Mouse (Mus musculus) forebrain, embryonic 11.5 days (tissue): ENCODE data around the gene Fam234b. TPM values are rescaled to one million over a fixed set of nuclear protein-coding genes. Genes with fewer than 3 reads are reported as not detected.

Experiments used
- ATAC-seq: fragments of 200-750 bp; cut with Nextera tagmentation; replicated peaks from 2 replicates; pipeline ENCODE4 v1.8.0; 2017; ENCODE audit warnings: moderate TSS enrichment; ENCODE audit not compliant: low FRiP score
- DNase-seq: peaks from one replicate; pipeline ENCODE4 v3.0.0-alpha.2; 2017; ENCODE audit warnings: low spot score
- H3K27ac ChIP-seq: fragments of 300-500 bp; sonication (generic); 2 replicates; pipeline ENCODE4 v1.5.1; 2014; ENCODE audit warnings: low read depth, low read length
- H3K27me3 ChIP-seq: fragments of 300-500 bp; sonication (generic); 2 replicates; pipeline ENCODE4 v1.6.1; 2014; ENCODE audit warnings: mild to moderate bottlenecking, low read length, mixed read lengths; ENCODE audit not compliant: control insufficient read depth, insufficient read depth
- H3K36me3 ChIP-seq: fragments of 300-500 bp; sonication (generic); 2 replicates; pipeline ENCODE4 v1.6.1; 2014; ENCODE audit warnings: mild to moderate bottlenecking, low read length, moderate library complexity, mixed read lengths; ENCODE audit not compliant: control insufficient read depth, insufficient read depth
- H3K4me1 ChIP-seq: fragments of 300-500 bp; sonication (generic); replicated peaks from 2 replicates; pipeline ENCODE4 v1.6.1; 2014; ENCODE audit warnings: low read length, mixed read lengths; ENCODE audit not compliant: control insufficient read depth, insufficient read depth
- H3K4me2 ChIP-seq: fragments of 300-500 bp; sonication (generic); 2 replicates; pipeline ENCODE4 v1.6.1; 2014; ENCODE audit warnings: low read depth, mild to moderate bottlenecking, low read length, moderate library complexity, mixed read lengths; ENCODE audit not compliant: severe bottlenecking
- H3K4me3 ChIP-seq: fragments of 300-500 bp; sonication (generic); 2 replicates; pipeline ENCODE4 v1.5.1; 2014; ENCODE audit warnings: low read depth, low read length
- H3K9ac ChIP-seq: fragments of 300-500 bp; sonication (generic); 2 replicates; pipeline ENCODE4 v1.6.1; 2014; ENCODE audit warnings: low read length
- H3K9me3 ChIP-seq: fragments of 300-500 bp; sonication (generic); 2 replicates; pipeline ENCODE4 v1.6.1; 2016; ENCODE audit warnings: low read length, mixed read lengths; ENCODE audit not compliant: control insufficient read depth
- WGBS: fragments of 180-500 bp; shearing (Covaris S2); extraction: QIAGEN DNeasy Blood & Tissue Kit; methylation state at CpG from one replicate; pipeline ENCODE4 v1.1.7; 2014; 5-methylcytosine and 5-hydroxymethylcytosine counted together
- polyA plus RNA-seq: library from polyadenylated mRNA; unstranded; fragments of >200 nt; fragmentation: Nextera tagmentation; extraction: Ambion mirVana; gene quantifications from 2 replicates; pipeline ENCODE4 v1.2.1, GENCODE M21; 2014

The Fam234b gene
- polyA plus RNA-seq, 1 experiment from 2014 or later = 34.2 TPM

GRCm38 (mm10) chr6:135275231-135275630 is 77.5 kb downstream of the Fam234b start:
- no peak for ATAC-seq
- WGBS = 75% methylated on average over 4 of the region's 4 CpGs
- no peak for DNase-seq

GRCm38 (mm10) chr6:135276474-135277295 is 78.9 kb downstream of the Fam234b start:
- Histone ChIP-seq H3K4me3 (no peak overlapping the region), H3K4me2 (no peak overlapping the region), H3K4me1 (no peaks in the 10 kb centered on the region), H3K9ac (no peak overlapping the region), H3K27ac (no peak overlapping the region), H3K27me3 (no peaks in the 10 kb centered on the region), H3K36me3 (no peaks in the 10 kb centered on the region), H3K9me3 (no peaks in the 10 kb centered on the region)
- WGBS = 83% methylated on average over 6 of the region's 6 CpGs
- DNase-seq (no peak), ATAC-seq (no peak)

More at GRCm38 (mm10) chr6:135275231-135275630, 77.5 kb downstream of the Fam234b start:
- no peak overlapping the region for H3K4me3 ChIP-seq
- no peaks in the 10 kb centered on the region for H3K9me3 ChIP-seq
- no peak overlapping the region for H3K4me2 ChIP-seq
- H3K27me3 ChIP-seq = no peaks in the 10 kb centered on the region
- no peaks in the 10 kb centered on the region for H3K36me3 ChIP-seq
- H3K4me1 ChIP-seq = no peaks in the 10 kb centered on the region
- no peak overlapping the region for H3K27ac ChIP-seq
- no peak overlapping the region for H3K9ac ChIP-seq

GRCm38 (mm10) chr6:135278302-135278701 is 80.5 kb downstream of the Fam234b start:
- Histone ChIP-seq H3K9me3 (no peaks in the 10 kb centered on the region), H3K4me3 (no peak overlapping the region), H3K36me3 (no peaks in the 10 kb centered on the region), H3K9ac (no peak overlapping the region), H3K4me2 (no peak overlapping the region), H3K27me3 (no peaks in the 10 kb centered on the region), H3K4me1 (no peaks in the 10 kb centered on the region), H3K27ac (no peak overlapping the region)
- DNase-seq (no peak), ATAC-seq (no peak)
- WGBS = 91% methylated on average over 6 of the region's 6 CpGs

- no peak for ATAC-seq
- Histone ChIP-seq H3K4me3 (no peak overlapping the region), H3K9me3 (no peaks in the 10 kb centered on the region), H3K4me1 (no peaks in the 10 kb centered on the region), H3K4me2 (no peak overlapping the region), H3K36me3 (no peaks in the 10 kb centered on the region), H3K9ac (no peak overlapping the region), H3K27me3 (no peaks in the 10 kb centered on the region), H3K27ac (no peak overlapping the region)
- DNase-seq = no peak
- 79% methylated on average over 5 of the region's 5 CpGs for WGBS
Observed at GRCm38 (mm10) chr6:135279286-135279685, 81.5 kb downstream of the Fam234b start.

GRCm38 (mm10) chr6:135279856-135280255 is 82.1 kb downstream of the Fam234b start:
- no peak overlapping the region for H3K4me3 ChIP-seq
- H3K27ac ChIP-seq = no peak overlapping the region
- H3K27me3 ChIP-seq = no peaks in the 10 kb centered on the region
- no peaks in the 10 kb centered on the region for H3K4me1 ChIP-seq
- no peak for ATAC-seq
- H3K9me3 ChIP-seq = no peaks in the 10 kb centered on the region
- H3K4me2 ChIP-seq = no peak overlapping the region
- DNase-seq = no peak
- 62% methylated on average over 10 of the region's 10 CpGs for WGBS
- H3K9ac ChIP-seq = no peak overlapping the region
- H3K36me3 ChIP-seq = no peaks in the 10 kb centered on the region

GRCm38 (mm10) chr6:135292391-135292790 is 94.6 kb downstream of the Fam234b start:
- DNase-seq (no peak), ATAC-seq (no peak)
- no peak overlapping the region for H3K4me2 ChIP-seq
- H3K4me3 ChIP-seq = no peak overlapping the region
- no peak overlapping the region for H3K9ac ChIP-seq
- H3K36me3 ChIP-seq = no peaks in the 10 kb centered on the region
- H3K9me3 ChIP-seq = no peaks in the 10 kb centered on the region
- no peaks in the 10 kb centered on the region for H3K4me1 ChIP-seq
- H3K27me3 ChIP-seq = no peaks in the 10 kb centered on the region
- no peak overlapping the region for H3K27ac ChIP-seq
- 78% methylated on average over 4 of the region's 4 CpGs for WGBS

GRCm38 (mm10) chr6:135294150-135294549 is 96.4 kb downstream of the Fam234b start:
- no peaks in the 10 kb centered on the region for H3K9me3 ChIP-seq
- WGBS = 85% methylated on average over 6 of the region's 6 CpGs
- no peaks in the 10 kb centered on the region for H3K4me1 ChIP-seq
- H3K27ac ChIP-seq = no peak overlapping the region
- no peaks in the 10 kb centered on the region for H3K36me3 ChIP-seq
- ATAC-seq (no peak), DNase-seq (no peak)
- no peak overlapping the region for H3K9ac ChIP-seq
- no peaks in the 10 kb centered on the region for H3K27me3 ChIP-seq
- no peak overlapping the region for H3K4me3 ChIP-seq
- H3K4me2 ChIP-seq = no peak overlapping the region
